Mouse (Mus musculus) stomach, embryonic 14.5 days (tissue): ENCODE data around the gene Gm960. TPM values are rescaled to one million over a fixed set of nuclear protein-coding genes. Genes with fewer than 3 reads are reported as not detected.
A peak's percentile ranks its signal among the peaks of the same experiment; 100 is the strongest.

Source experiments
- ATAC-seq: fragments of 200-750 bp; cut with Nextera tagmentation; 2 replicates; pipeline ENCODE4 v1.8.0; 2017; ENCODE audit warnings: low read depth, moderate TSS enrichment; ENCODE audit not compliant: insufficient number of reproducible peaks, insufficient read depth, low FRiP score
- H3K27ac ChIP-seq: fragments of 300-500 bp; sonication (generic); 2 replicates; pipeline ENCODE4 v1.5.1; 2014; ENCODE audit warnings: mild to moderate bottlenecking, low read length, moderate library complexity, mixed read lengths
- H3K27me3 ChIP-seq: fragments of 300-500 bp; sonication (generic); 2 replicates; pipeline ENCODE4 v1.6.1; 2014; ENCODE audit warnings: low read length, control low read depth, mixed read lengths; ENCODE audit not compliant: control insufficient read depth, insufficient read depth
- H3K36me3 ChIP-seq: fragments of 300-500 bp; sonication (generic); 2 replicates; pipeline ENCODE4 v1.6.1; 2014; ENCODE audit warnings: mild to moderate bottlenecking, control low read depth, low read length, moderate library complexity, mixed read lengths; ENCODE audit not compliant: control insufficient read depth, insufficient read depth
- H3K4me1 ChIP-seq: fragments of 300-500 bp; sonication (generic); 2 replicates; pipeline ENCODE4 v1.6.1; 2014; ENCODE audit warnings: low read length, control low read depth, mixed read lengths; ENCODE audit not compliant: control insufficient read depth, insufficient read depth
- H3K4me2 ChIP-seq: fragments of 300-500 bp; sonication (generic); replicated peaks from 2 replicates; pipeline ENCODE4 v1.6.1; 2014; ENCODE audit warnings: low read depth, low read length, control low read depth
- H3K4me3 ChIP-seq: fragments of 300-500 bp; sonication (generic); 2 replicates; pipeline ENCODE4 v1.5.1; 2014; ENCODE audit warnings: low read depth, low read length, control low read depth
- H3K9ac ChIP-seq: fragments of 300-500 bp; sonication (generic); replicated peaks from 2 replicates; pipeline ENCODE4 v1.6.1; 2014; ENCODE audit warnings: low read depth, mild to moderate bottlenecking, control low read depth, low read length, moderate library complexity, mixed read lengths
- H3K9me3 ChIP-seq: fragments of 300-500 bp; sonication (generic); 2 replicates; pipeline ENCODE4 v1.6.1; 2016; ENCODE audit warnings: low read depth, low read length, control low read depth; ENCODE audit not compliant: control insufficient read depth
- WGBS: fragments of 180-500 bp; shearing (Covaris S2); extraction: QIAGEN DNeasy Blood & Tissue Kit; methylation state at CpG from one replicate; pipeline ENCODE4 v1.1.7; 2014; 5-methylcytosine and 5-hydroxymethylcytosine counted together
- polyA plus RNA-seq: library from polyadenylated mRNA; unstranded; fragments of >200 nt; fragmentation: Nextera tagmentation; extraction: Ambion mirVana; gene quantifications from 2 replicates; pipeline ENCODE4 v1.2.1, GENCODE M21; 2014

Gene Gm960
- polyA plus RNA-seq, 1 experiment from 2014 or later: 6.4 TPM

DNA sequence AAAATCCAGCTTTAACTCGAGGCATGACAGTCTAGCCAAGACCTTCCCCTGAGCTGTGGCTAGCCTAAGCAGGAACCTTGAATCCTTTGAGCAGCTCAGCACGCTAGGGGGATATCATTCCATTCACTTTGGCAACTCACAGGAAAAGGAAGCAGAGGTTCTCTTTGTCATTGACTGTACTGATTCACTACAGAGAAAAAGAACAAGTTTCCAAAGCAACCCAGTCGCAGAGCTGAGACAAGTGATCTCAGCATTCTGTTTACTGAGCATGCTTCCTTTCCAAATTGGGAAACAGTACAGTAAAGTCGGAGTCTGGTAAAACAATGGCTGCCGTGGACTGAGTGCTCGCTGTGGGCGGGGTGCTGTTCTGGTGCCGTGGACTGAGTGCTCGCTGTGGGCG, 10.3 kb upstream of the Gm960 start:
- H3K9me3 ChIP-seq: no peaks in the 10 kb centered on the region
- WGBS: 84% methylated on average over 10 of the region's 10 CpGs
- H3K4me1 ChIP-seq: 0 out of 2 replicates have a peak, but pooled peaks cover 6% of the 10 kb centered on the region
- no peak overlapping the region for H3K27ac ChIP-seq
- no peak for ATAC-seq
- H3K36me3 ChIP-seq: no peaks in the 10 kb centered on the region
- H3K27me3 ChIP-seq: peaks cover 17% of the 10 kb centered on the region; the same call in 1 of the 2 replicates
- no peak overlapping the region for H3K4me2 ChIP-seq
- H3K9ac ChIP-seq: no peak overlapping the region
- H3K4me3 ChIP-seq: no peak overlapping the region

- H3K27ac ChIP-seq: no peak overlapping the region
- no peak for ATAC-seq
- no peak overlapping the region for H3K9ac ChIP-seq
- WGBS: 48% methylated on average over 7 of the region's 7 CpGs
- no peak overlapping the region for H3K4me2 ChIP-seq
- no peaks in the 10 kb centered on the region; the same call in 1 of the 2 replicates for H3K4me1 ChIP-seq
- H3K4me3 ChIP-seq: no peak overlapping the region
- no peaks in the 10 kb centered on the region for H3K36me3 ChIP-seq
- no peaks in the 10 kb centered on the region for H3K9me3 ChIP-seq
- 0 out of 2 replicates have a peak, but pooled peaks cover 13% of the 10 kb centered on the region for H3K27me3 ChIP-seq
These were observed 2.8 kb upstream of the Gm960 start for GRCm38 (mm10) chr19:4701221-4701620.

DNA sequence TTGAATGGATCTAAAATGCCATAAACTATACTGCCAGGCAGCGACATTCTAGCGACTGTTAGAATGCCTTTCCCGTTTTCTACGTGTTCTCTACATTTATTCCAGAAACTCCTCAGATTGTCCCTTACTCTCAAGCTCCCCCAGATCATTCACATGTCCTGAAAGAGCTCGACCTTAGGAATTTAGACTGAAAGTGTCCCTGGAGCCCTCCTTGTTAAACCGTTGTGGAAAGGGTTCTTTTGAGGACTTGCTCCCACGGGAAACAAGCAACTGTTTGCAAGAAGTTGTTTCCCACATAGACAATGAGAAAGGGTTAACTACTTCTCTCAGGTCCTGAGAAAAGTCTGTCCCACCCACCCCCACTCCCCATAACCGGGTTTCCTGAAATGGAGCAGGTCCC, 2.2 kb upstream of the Gm960 start:
- Histone ChIP-seq H3K9ac (no peak overlapping the region), H3K4me3 (no peak overlapping the region), H3K4me1 (no peaks in the 10 kb centered on the region; the same call in 1 of the 2 replicates), H3K36me3 (no peaks in the 10 kb centered on the region), H3K4me2 (no peak overlapping the region), H3K27ac (no peak overlapping the region), H3K27me3 (0 out of 2 replicates have a peak, but pooled peaks cover 13% of the 10 kb centered on the region), H3K9me3 (no peaks in the 10 kb centered on the region)
- WGBS: 57% methylated on average over 8 of the region's 8 CpGs
- no peak for ATAC-seq

GRCm38 (mm10) chr19:4699821-4700220, 1.4 kb upstream of the Gm960 start:
- Histone ChIP-seq H3K4me2 (no peak overlapping the region), H3K27ac (no peak overlapping the region), H3K9ac (no peak overlapping the region), H3K4me1 (no peaks in the 10 kb centered on the region; the same call in 1 of the 2 replicates), H3K9me3 (no peaks in the 10 kb centered on the region), H3K27me3 (0 out of 2 replicates have a peak, but pooled peaks cover 13% of the 10 kb centered on the region), H3K4me3 (no peak overlapping the region), H3K36me3 (no peaks in the 10 kb centered on the region)
- 42% methylated on average over 5 of the region's 5 CpGs for WGBS
- no peak for ATAC-seq

GRCm38 (mm10) chr19:4698856-4699255, 388 bp upstream of the Gm960 start:
- Histone ChIP-seq H3K4me1 (no peaks in the 10 kb centered on the region; the same call in 1 of the 2 replicates), H3K9ac (peak overlapping the region; percentile 18; the same call in 1 of the 2 replicates), H3K9me3 (no peaks in the 10 kb centered on the region), H3K4me2 (peak overlapping the region; percentile 65; the same call in 1 of the 2 replicates), H3K27ac (no peak overlapping the region), H3K36me3 (no peaks in the 10 kb centered on the region), H3K4me3 (no peak overlapping the region), H3K27me3 (0 out of 2 replicates have a peak, but pooled peaks cover 13% of the 10 kb centered on the region)
- WGBS: 34% methylated on average over 8 of the region's 8 CpGs
- no peak for ATAC-seq

GRCm38 (mm10) chr19:4697721-4698120, 747 bp downstream of the Gm960 start:
- H3K36me3 ChIP-seq: no peaks in the 10 kb centered on the region
- WGBS: 73% methylated on average over 9 of the region's 9 CpGs
- peak overlapping the region; percentile 65 for H3K4me2 ChIP-seq
- no peak for ATAC-seq
- peak overlapping the region; percentile 46; the same call in 1 of the 2 replicates for H3K4me3 ChIP-seq
- H3K27me3 ChIP-seq: 0 out of 2 replicates have a peak, but pooled peaks cover 13% of the 10 kb centered on the region
- H3K27ac ChIP-seq: no peak overlapping the region
- H3K9ac ChIP-seq: peak overlapping the region; percentile 18; the same call in 1 of the 2 replicates
- no peaks in the 10 kb centered on the region; the same call in 1 of the 2 replicates for H3K4me1 ChIP-seq
- no peaks in the 10 kb centered on the region for H3K9me3 ChIP-seq

GRCm38 (mm10) chr19:4697121-4697520, 1.3 kb downstream of the Gm960 start:
- ATAC-seq: no peak
- Histone ChIP-seq H3K36me3 (no peaks in the 10 kb centered on the region), H3K4me2 (no peak overlapping the region), H3K27me3 (0 out of 2 replicates have a peak, but pooled peaks cover 13% of the 10 kb centered on the region), H3K9ac (no peak overlapping the region), H3K9me3 (no peaks in the 10 kb centered on the region), H3K4me3 (no peak overlapping the region), H3K27ac (no peak overlapping the region), H3K4me1 (no peaks in the 10 kb centered on the region; the same call in 1 of the 2 replicates)
- WGBS: 87% methylated on average over 3 of the region's 3 CpGs

- H3K4me2 ChIP-seq: no peak overlapping the region
- H3K36me3 ChIP-seq: no peaks in the 10 kb centered on the region
- 59% methylated on average over 3 of the region's 3 CpGs for WGBS
- no peaks in the 10 kb centered on the region for H3K9me3 ChIP-seq
- H3K9ac ChIP-seq: no peak overlapping the region
- H3K4me1 ChIP-seq: no peaks in the 10 kb centered on the region; the same call in 1 of the 2 replicates
- no peak for ATAC-seq
- 0 out of 2 replicates have a peak, but pooled peaks cover 8% of the 10 kb centered on the region for H3K27me3 ChIP-seq
- no peak overlapping the region for H3K4me3 ChIP-seq
- no peak overlapping the region for H3K27ac ChIP-seq
These were observed 4.1 kb downstream of the Gm960 start for GRCm38 (mm10) chr19:4694346-4694745.

GRCm38 (mm10) chr19:4672401-4672800, 26.1 kb downstream of the Gm960 start:
- Histone ChIP-seq H3K27me3 (no peaks in the 10 kb centered on the region), H3K4me2 (no peak overlapping the region), H3K27ac (no peak overlapping the region), H3K9me3 (no peaks in the 10 kb centered on the region), H3K36me3 (no peaks in the 10 kb centered on the region), H3K9ac (no peak overlapping the region), H3K4me3 (no peak overlapping the region), H3K4me1 (no peaks in the 10 kb centered on the region)
- ATAC-seq: no peak
- 46% methylated on average over 6 of the region's 6 CpGs for WGBS
